Mouse (Mus musculus) lung, adult 2 months (tissue): ENCODE data around the gene Sdhc.

Source experiments
- CTCF ChIP-seq: fragments of 200-500 bp; IDR thresholded peaks from 2 replicates; pipeline ENCODE4 v1.5.1; 2011; ENCODE audit warnings: mild to moderate bottlenecking, low read length, control low read depth; ENCODE audit not compliant: insufficient read depth
- POLR2A ChIP-seq: fragments of 200-500 bp; IDR thresholded peaks from 2 replicates; pipeline ENCODE4 v1.6.1; 2011; ENCODE audit warnings: low read depth, mild to moderate bottlenecking, control low read depth, low read length, borderline replicate concordance; ENCODE audit errors: extremely low read depth

- TF ChIP-seq CTCF (no peak), POLR2A (no peak)
These were observed 40.4 kb upstream of the Sdhc start for GRCm38 (mm10) chr1:171190832-171191231.
